Mouse (Mus musculus) liver, embryonic 14.5 days (tissue): ENCODE measurements around the gene Prune2. TPM values are rescaled to one million over a fixed set of nuclear protein-coding genes. Genes with fewer than 3 reads are reported as not detected.

ENCODE experiments used
- ATAC-seq: fragments of 200-750 bp; cut with Nextera tagmentation; 2 replicates; pipeline ENCODE4 v1.8.0; 2017; ENCODE audit warnings: moderate number of reproducible peaks, mild to moderate bottlenecking, moderate library complexity; ENCODE audit not compliant: insufficient read depth
- DNase-seq, 3 experiments: peaks; one replicate each; pipeline ENCODE4 v3.0.0-alpha.2; 2012 to 2013; ENCODE audit warnings: low read depth in 3 of 3, low spot score in 3 of 3
- H3K27ac ChIP-seq: fragments of 300-500 bp; sonication (generic); 2 replicates; pipeline ENCODE4 v1.5.1; 2014; ENCODE audit warnings: moderate library complexity, mild to moderate bottlenecking, control low read depth, inconsistent platforms
- H3K27me3 ChIP-seq: fragments of 300-500 bp; sonication (generic); 2 replicates; pipeline ENCODE4 v1.6.1; 2014; ENCODE audit warnings: mild to moderate bottlenecking, low read length, moderate library complexity; ENCODE audit not compliant: control insufficient read depth, insufficient read depth
- H3K36me3 ChIP-seq: fragments of 300-500 bp; sonication (generic); replicated peaks from 2 replicates; pipeline ENCODE4 v1.6.1; 2014; ENCODE audit warnings: low read depth; ENCODE audit not compliant: control insufficient read depth, insufficient read depth
- H3K4me1 ChIP-seq, 2 experiments: fragments of 200-500 bp in 1 of 2; fragments of 300-500 bp in 1 of 2; sonication (generic) in 1 of 2; replicated peaks; 2 replicates each; pipeline ENCODE4 v1.6.1; 2012 to 2014; ENCODE audit warnings: antibody characterized with exemption in 1 of 2, inconsistent platforms in 1 of 2, low read length in 1 of 2; ENCODE audit not compliant: control insufficient read depth in 2 of 2, insufficient read depth in 2 of 2
- H3K4me2 ChIP-seq: fragments of 300-500 bp; sonication (generic); 2 replicates; pipeline ENCODE4 v1.6.1; 2014; ENCODE audit warnings: low read depth, mild to moderate bottlenecking, control low read depth, moderate library complexity
- H3K4me3 ChIP-seq, 2 experiments: fragments of 200-500 bp in 1 of 2; fragments of 300-500 bp in 1 of 2; sonication (generic) in 1 of 2; 2 replicates each; pipeline ENCODE4 v1.5.1; 2012 to 2014; ENCODE audit warnings: low read depth in 2 of 2, low read length in 2 of 2, mild to moderate bottlenecking in 2 of 2, control low read depth in 1 of 2, inconsistent platforms in 1 of 2, moderate library complexity in 1 of 2; ENCODE audit not compliant: insufficient read depth in 1 of 2
- H3K9ac ChIP-seq: fragments of 300-500 bp; sonication (generic); replicated peaks from 2 replicates; pipeline ENCODE4 v1.6.1; 2014; ENCODE audit warnings: mild to moderate bottlenecking, control low read depth, moderate library complexity
- H3K9me3 ChIP-seq: fragments of 300-500 bp; sonication (generic); 2 replicates; pipeline ENCODE4 v1.6.1; 2016; ENCODE audit warnings: low read length, mixed read lengths; ENCODE audit not compliant: control insufficient read depth
- CTCF ChIP-seq: IDR thresholded peaks from 2 replicates; pipeline ENCODE4 v1.5.1; 2016; ENCODE audit warnings: antibody characterized with exemption, low read depth, control low read depth
- EP300 ChIP-seq: IDR thresholded peaks from 2 replicates; pipeline ENCODE4 v1.6.1; 2016; ENCODE audit warnings: antibody characterized with exemption, low read depth
- WGBS: fragments of 180-500 bp; shearing (Covaris S2); extraction: QIAGEN DNeasy Blood & Tissue Kit; methylation state at CpG from one replicate; pipeline ENCODE4 v1.1.7; 2014; ENCODE audit not compliant: insufficient replicate concordance; 5-methylcytosine and 5-hydroxymethylcytosine counted together
- polyA plus RNA-seq, 2 experiments: library from polyadenylated mRNA; depleted of rRNA in 1 of 2; stranded (reverse) in 1 of 2; unstranded in 1 of 2; fragments of >200 nt; fragmentation: Nextera tagmentation in 1 of 2; extraction: Ambion mirVana in 1 of 2; gene quantifications; 2 replicates each; pipeline versions ENCODE4 v1.2.1 to v1.2.3; 2012 to 2014

Prune2 gene
- polyA plus RNA-seq, 2 experiments = 0.26 to 0.29 TPM

DNA sequence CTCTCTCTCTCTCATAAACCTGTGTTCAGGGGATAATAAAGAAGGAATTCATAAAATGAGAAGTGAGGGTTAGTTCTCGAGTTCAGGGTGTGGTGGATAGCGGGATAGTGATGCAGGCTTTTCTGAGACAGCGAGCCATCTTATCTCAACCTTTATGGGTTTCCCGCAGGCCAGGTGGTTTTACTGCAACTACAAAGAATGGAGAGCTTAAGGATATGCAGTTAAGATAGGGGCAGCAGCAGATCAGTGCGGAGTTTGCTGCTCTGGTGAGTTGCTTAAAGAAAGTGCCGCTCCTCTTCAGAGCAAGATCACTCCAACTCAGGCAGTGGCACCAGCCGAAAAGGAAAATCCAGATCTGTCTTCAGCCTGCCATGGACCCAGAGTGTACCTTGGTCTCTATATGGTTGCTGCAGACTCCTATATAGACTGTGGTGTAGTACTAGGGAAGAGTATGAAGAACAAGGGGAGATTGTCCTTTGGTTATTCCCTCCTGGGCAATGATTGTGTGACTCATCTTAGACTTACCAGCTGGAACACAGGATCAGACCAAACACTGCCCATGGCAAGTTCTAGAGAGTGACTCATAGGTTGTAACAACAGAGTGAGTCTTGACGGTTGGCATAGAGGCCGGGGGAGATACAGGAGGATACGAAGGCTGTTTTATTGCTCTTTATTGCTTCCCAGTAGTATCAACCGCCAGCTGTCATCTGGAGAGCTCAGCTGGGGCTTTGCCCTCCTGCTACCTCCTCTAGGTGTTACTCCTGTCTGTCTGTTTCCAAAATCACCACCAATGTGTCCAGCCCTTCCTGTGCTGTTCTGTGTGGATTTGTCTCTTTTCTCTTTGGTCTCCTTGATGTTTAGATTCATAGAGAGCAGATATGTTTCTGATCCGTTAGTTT, 184.3 kb downstream of the Prune2 start:
- no peak for ATAC-seq
- no peak overlapping the region for H3K4me2 ChIP-seq
- WGBS = 42% methylated on average over 12 of the region's 12 CpGs
- H3K9ac ChIP-seq = no peak overlapping the region
- H3K27ac ChIP-seq = no peak overlapping the region
- no peaks in the 10 kb centered on the region for H3K36me3 ChIP-seq
- H3K4me1 ChIP-seq = peaks cover 3 to 19% of the 10 kb centered on the region in 2 experiments
- peaks cover 6% of the 10 kb centered on the region for H3K27me3 ChIP-seq
- H3K9me3 ChIP-seq = no peaks in the 10 kb centered on the region
- no peak overlapping the region for H3K4me3 ChIP-seq
- DNase-seq = no peak
- TF ChIP-seq CTCF (no peak), EP300 (no peak)

DNA sequence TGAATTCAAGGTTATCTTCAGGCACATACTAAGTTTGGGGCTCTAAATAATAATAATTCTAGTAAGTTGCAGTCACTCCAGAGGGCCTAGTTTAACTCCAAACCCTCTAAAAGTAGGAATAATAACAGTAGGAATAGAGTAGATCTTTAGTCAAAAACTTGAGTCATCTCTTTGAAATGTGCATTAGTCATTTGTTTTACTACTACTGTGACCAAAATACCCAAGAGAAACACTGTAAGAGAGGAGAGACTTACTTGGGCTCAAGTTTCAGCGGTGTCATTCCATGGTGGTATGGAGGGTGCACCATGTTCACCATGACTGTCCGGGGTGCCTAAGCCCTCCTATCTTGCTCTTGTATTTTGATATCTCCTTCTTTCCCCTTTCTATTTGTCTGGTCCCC, 187.3 kb downstream of the Prune2 start:
- WGBS = 62% methylated on average over 2 of the region's 2 CpGs
- peaks cover 3% of the 10 kb centered on the region for H3K27me3 ChIP-seq
- no peak overlapping the region for H3K4me3 ChIP-seq
- no peaks in the 10 kb centered on the region for H3K9me3 ChIP-seq
- ATAC-seq = no peak
- no peak overlapping the region for H3K27ac ChIP-seq
- peaks cover 0 to 10% of the 10 kb centered on the region in 2 experiments; a peak in 3 of 4 replicates for H3K4me1 ChIP-seq
- H3K4me2 ChIP-seq = no peak overlapping the region
- DNase-seq = no peak
- H3K36me3 ChIP-seq = no peaks in the 10 kb centered on the region
- TF ChIP-seq EP300 (no peak), CTCF (no peak)
- no peak overlapping the region for H3K9ac ChIP-seq

DNA sequence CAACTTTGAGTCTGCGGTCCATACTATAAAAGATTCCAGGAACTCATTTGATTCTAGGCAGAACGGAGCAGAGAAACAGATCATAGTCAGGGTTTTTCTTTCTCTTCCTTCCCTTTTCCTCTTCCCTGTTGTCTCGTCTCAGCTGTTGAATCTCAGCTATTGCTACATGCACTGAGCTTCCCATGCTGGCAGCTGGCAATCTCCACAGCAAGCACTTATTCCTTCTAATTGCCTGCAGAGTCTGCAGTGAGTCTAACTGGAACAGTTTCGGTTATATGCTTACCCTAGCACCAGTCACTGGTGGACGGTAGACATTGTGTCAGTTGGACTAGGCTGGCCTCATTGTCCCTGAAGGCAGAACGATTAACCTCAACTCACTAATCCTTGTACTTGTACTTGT, 188.3 kb downstream of the Prune2 start:
- H3K36me3 ChIP-seq = no peaks in the 10 kb centered on the region
- no peak overlapping the region for H3K9ac ChIP-seq
- H3K4me2 ChIP-seq = no peak overlapping the region
- 53% methylated on average over 6 of the region's 6 CpGs for WGBS
- no peak overlapping the region for H3K4me3 ChIP-seq
- no peaks in the 10 kb centered on the region for H3K9me3 ChIP-seq
- TF ChIP-seq EP300 = no peak
- TF ChIP-seq CTCF = no peak
- H3K27ac ChIP-seq = no peak overlapping the region
- no peak for DNase-seq
- no peaks in the 10 kb centered on the region; the same call in 1 of the 2 replicates for H3K27me3 ChIP-seq
- no peak for ATAC-seq
- H3K4me1 ChIP-seq = peaks cover 0 to 7% of the 10 kb centered on the region in 2 experiments; a peak in 1 of 4 replicates

DNA sequence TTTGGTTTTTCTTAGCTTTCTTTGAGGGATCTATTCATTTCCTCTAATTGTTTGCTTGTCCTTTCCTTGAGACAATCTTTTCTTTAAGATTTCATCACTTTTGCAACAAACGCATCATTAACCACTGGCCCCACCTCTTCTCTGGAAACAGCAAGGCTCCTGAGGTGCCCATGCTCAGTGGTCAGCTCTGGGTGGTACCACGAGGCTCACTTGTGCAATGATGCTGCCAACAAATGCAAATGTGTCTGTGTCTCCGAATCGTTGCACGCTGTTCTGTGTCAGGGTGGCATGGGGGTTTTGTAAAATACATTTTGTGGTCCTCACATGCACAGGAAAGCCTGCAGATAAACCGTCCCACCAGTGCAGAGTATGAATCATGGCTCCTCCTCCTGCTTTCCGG, 194.1 kb downstream of the Prune2 start:
- ATAC-seq (no peak), DNase-seq (no peak)
- no peaks in the 10 kb centered on the region for H3K27me3 ChIP-seq
- no peaks in the 10 kb centered on the region for H3K36me3 ChIP-seq
- WGBS = 52% methylated on average over 7 of the region's 7 CpGs
- no peak overlapping the region for H3K4me2 ChIP-seq
- H3K27ac ChIP-seq = no peak overlapping the region
- H3K9me3 ChIP-seq = no peaks in the 10 kb centered on the region
- no peak overlapping the region for H3K9ac ChIP-seq
- TF ChIP-seq CTCF (no peak), EP300 (no peak)
- no peaks in the 10 kb centered on the region for H3K4me1 ChIP-seq
- H3K4me3 ChIP-seq = no peak overlapping the region

DNA sequence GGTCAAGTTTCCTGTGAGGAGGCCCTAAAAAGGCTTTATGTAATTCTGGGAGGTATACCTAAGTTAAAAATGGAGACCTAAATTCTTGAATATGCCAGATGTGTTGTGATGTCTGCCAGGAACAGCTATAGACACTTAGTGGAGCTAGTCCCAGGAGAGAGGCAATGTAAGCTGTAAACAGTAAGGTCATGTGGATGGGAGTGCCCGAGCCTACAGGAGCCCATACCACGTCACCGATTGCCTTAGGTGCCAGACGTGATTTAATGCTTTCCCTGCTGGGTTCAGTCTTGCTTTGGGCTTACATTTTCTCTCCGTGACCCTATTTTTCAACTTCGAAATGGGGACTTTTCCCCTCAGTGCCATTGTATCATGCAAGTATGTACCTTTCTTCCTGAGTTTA, 195.9 kb downstream of the Prune2 start:
- no peak overlapping the region for H3K4me2 ChIP-seq
- H3K27me3 ChIP-seq = no peaks in the 10 kb centered on the region
- ATAC-seq (no peak), DNase-seq (no peak)
- H3K36me3 ChIP-seq = no peaks in the 10 kb centered on the region
- TF ChIP-seq CTCF (no peak), EP300 (no peak)
- no peaks in the 10 kb centered on the region for H3K4me1 ChIP-seq
- no peaks in the 10 kb centered on the region for H3K9me3 ChIP-seq
- no peak overlapping the region for H3K4me3 ChIP-seq
- WGBS = 61% methylated on average over 6 of the region's 6 CpGs
- H3K27ac ChIP-seq = no peak overlapping the region
- no peak overlapping the region for H3K9ac ChIP-seq
